Mouse (Mus musculus) ES-Bruce4 (cell line): Measurements from ENCODE around the gene Mei4.

Experiments
- CTCF ChIP-seq: IDR thresholded peaks from one replicate; pipeline ENCODE4 v1.8.1; 2011; ENCODE audit warnings: low read depth, low read length
- POLR2A ChIP-seq: IDR thresholded peaks from one replicate; pipeline ENCODE4 v1.8.1; 2011; ENCODE audit warnings: low read length; ENCODE audit not compliant: insufficient read depth

- no peak for TF ChIP-seq CTCF
- TF ChIP-seq POLR2A, result no peak
These were observed 296.7 kb downstream of the Mei4 start for GRCm38 (mm10) chr9:82160143-82160542.
